Mouse (Mus musculus) embryonic facial prominence, embryonic 12.5 days (tissue): Measurements from ENCODE around the gene Mfge8. TPM values are rescaled to one million over a fixed set of nuclear protein-coding genes. Genes with fewer than 3 reads are reported as not detected.

ENCODE experiments used
- ATAC-seq: fragments of 200-750 bp; cut with Nextera tagmentation; 2 replicates; pipeline ENCODE4 v1.8.0; 2017; ENCODE audit not compliant: insufficient number of reproducible peaks, insufficient read depth, low FRiP score, low TSS enrichment
- H3K27ac ChIP-seq: fragments of 300-500 bp; sonication (generic); 2 replicates; pipeline ENCODE4 v1.5.1; 2016; ENCODE audit warnings: mild to moderate bottlenecking
- H3K27me3 ChIP-seq: fragments of 300-500 bp; sonication (generic); 2 replicates; pipeline ENCODE4 v1.6.1; 2016; ENCODE audit warnings: mild to moderate bottlenecking, moderate library complexity
- H3K36me3 ChIP-seq: fragments of 300-500 bp; sonication (generic); 2 replicates; pipeline ENCODE4 v1.6.1; 2016; ENCODE audit warnings: mild to moderate bottlenecking
- H3K4me1 ChIP-seq: fragments of 300-500 bp; sonication (generic); 2 replicates; pipeline ENCODE4 v1.6.1; 2016
- H3K4me2 ChIP-seq: fragments of 300-500 bp; sonication (generic); replicated peaks from 2 replicates; pipeline ENCODE4 v1.6.1; 2016; ENCODE audit warnings: mild to moderate bottlenecking, moderate library complexity
- H3K4me3 ChIP-seq: fragments of 300-500 bp; sonication (generic); 2 replicates; pipeline ENCODE4 v1.5.1; 2016; ENCODE audit warnings: mild to moderate bottlenecking
- H3K9ac ChIP-seq: fragments of 300-500 bp; sonication (generic); 2 replicates; pipeline ENCODE4 v1.6.1; 2016; ENCODE audit warnings: mild to moderate bottlenecking, moderate library complexity
- H3K9me3 ChIP-seq: fragments of 300-500 bp; sonication (generic); 2 replicates; pipeline ENCODE4 v1.6.1; 2016; ENCODE audit warnings: mild to moderate bottlenecking, moderate library complexity
- WGBS: fragments of 180-500 bp; shearing (Covaris S2); methylation state at CpG from one replicate; pipeline ENCODE4 v1.1.7; 2016; 5-methylcytosine and 5-hydroxymethylcytosine counted together
- polyA plus RNA-seq: library from polyadenylated mRNA; unstranded; fragments of >200 nt; fragmentation: Nextera tagmentation; extraction: Ambion mirVana; gene quantifications from 2 replicates; pipeline ENCODE4 v1.2.1, GENCODE M21; 2016

The Mfge8 gene
- polyA plus RNA-seq, 1 experiment from 2014 or later: 123 TPM

- 63% methylated on average over 4 of the region's 4 CpGs for WGBS
- Histone ChIP-seq H3K4me3 (no peak overlapping the region), H3K36me3 (no peaks in the 10 kb centered on the region), H3K27me3 (no peaks in the 10 kb centered on the region), H3K4me2 (no peak overlapping the region), H3K27ac (no peak overlapping the region), H3K9me3 (no peaks in the 10 kb centered on the region), H3K9ac (no peak overlapping the region), H3K4me1 (peaks cover 4% of the 10 kb centered on the region; the same call in 1 of the 2 replicates)
- ATAC-seq: no peak
These were observed 35.0 kb downstream of the Mfge8 start for GRCm38 (mm10) chr7:79113848-79114247.

GRCm38 (mm10) chr7:79096492-79096891 is 52.4 kb downstream of the Mfge8 start:
- ATAC-seq: no peak
- WGBS: 73% methylated on average over 5 of the region's 5 CpGs
- H3K4me2 ChIP-seq: no peak overlapping the region

GRCm38 (mm10) chr7:79089111-79089510 is 59.7 kb downstream of the Mfge8 start:
- H3K9me3 ChIP-seq: no peaks in the 10 kb centered on the region
- ATAC-seq: no peak
- H3K4me3 ChIP-seq: no peak overlapping the region

More at GRCm38 (mm10) chr7:79096492-79096891, 52.4 kb downstream of the Mfge8 start:
- H3K9me3 ChIP-seq: no peaks in the 10 kb centered on the region
- no peaks in the 10 kb centered on the region for H3K27me3 ChIP-seq
- H3K27ac ChIP-seq: no peak overlapping the region
- H3K4me3 ChIP-seq: no peak overlapping the region
- H3K36me3 ChIP-seq: no peaks in the 10 kb centered on the region
- H3K9ac ChIP-seq: no peak overlapping the region
- H3K4me1 ChIP-seq: no peaks in the 10 kb centered on the region

More at GRCm38 (mm10) chr7:79089111-79089510, 59.7 kb downstream of the Mfge8 start:
- H3K4me1 ChIP-seq: no peaks in the 10 kb centered on the region
- 65% methylated on average over 4 of the region's 4 CpGs for WGBS
- no peak overlapping the region for H3K4me2 ChIP-seq
- H3K36me3 ChIP-seq: no peaks in the 10 kb centered on the region
- H3K9ac ChIP-seq: no peak overlapping the region
- H3K27ac ChIP-seq: no peak overlapping the region
- no peaks in the 10 kb centered on the region for H3K27me3 ChIP-seq

Other genes starting within 250 kb of the Mfge8 start
- 0.59 TPM in 1 of 2 replicates, not detected in the other for gene Isg20, start 235.6 kb downstream of the Mfge8 start, polyA plus RNA-seq
- gene Acan, start 95.6 kb downstream of the Mfge8 start, polyA plus RNA-seq: 4.8 and 8.1 TPM in 2 replicates
- 2.0 and 2.5 TPM in 2 replicates for gene Hapln3, start 18.0 kb downstream of the Mfge8 start, polyA plus RNA-seq
- gene Abhd2, start 124.1 kb upstream of the Mfge8 start, polyA plus RNA-seq: 11.0 and 11.9 TPM in 2 replicates
- gene Rlbp1, start 238.0 kb upstream of the Mfge8 start, polyA plus RNA-seq: 3.0 and 3.5 TPM in 2 replicates
- gene Fanci, start 242.9 kb upstream of the Mfge8 start, polyA plus RNA-seq: 12.7 and 14.0 TPM in 2 replicates